Mouse (Mus musculus): ENCODE data around the gene Ptprcap.

GRCm38 (mm10) chr19:4154437-4155222 lies 1.2 kb downstream of the Ptprcap start:
- TF ChIP-seq CTCF (conservative IDR thresholded peaks at IDR 0.05; ENCODE audit: insufficient read depth, insufficient read length, low read depth, low read length) (no peak), POLR2A (IDR thresholded peaks at IDR 0.05; ENCODE audit: low read depth, low read length) (no peak)
